Mouse (Mus musculus) kidney, adult 2 months (tissue): ENCODE measurements at regions not wholly inside any gene's neighbourhood (a gene's known extent, or its start where the extent isn't known, plus 50 kb on each side); places are given as distances from the start of the nearest gene placed in this dataset.

Source experiments
- DNase-seq: peaks from one replicate; pipeline ENCODE4 v3.0.0; 2021
- H3K27ac ChIP-seq: fragments of 200-500 bp; 2 replicates; pipeline ENCODE4 v1.5.1; 2012; ENCODE audit warnings: low read depth, low read length, control low read depth, inconsistent platforms; ENCODE audit not compliant: insufficient read depth
- H3K27me3 ChIP-seq: fragments of 200-500 bp; replicated peaks from 2 replicates; pipeline ENCODE4 v1.6.1; 2012; ENCODE audit warnings: mild to moderate bottlenecking, moderate library complexity, low read length, inconsistent platforms; ENCODE audit not compliant: control insufficient read depth, insufficient read depth
- H3K36me3 ChIP-seq: fragments of 200-500 bp; 2 replicates; pipeline ENCODE4 v1.6.1; 2012; ENCODE audit warnings: mild to moderate bottlenecking, moderate library complexity, low read length, inconsistent platforms; ENCODE audit not compliant: control insufficient read depth, insufficient read depth
- H3K4me1 ChIP-seq: fragments of 200-500 bp; 2 replicates; pipeline ENCODE4 v1.6.1; 2011; ENCODE audit warnings: low read length; ENCODE audit not compliant: control insufficient read depth, insufficient read depth
- H3K4me3 ChIP-seq: fragments of 200-500 bp; 2 replicates; pipeline ENCODE4 v1.5.1; 2011; ENCODE audit warnings: mild to moderate bottlenecking, low read depth, low read length, control low read depth; ENCODE audit not compliant: insufficient read depth
- CTCF ChIP-seq: fragments of 200-500 bp; conservative IDR thresholded peaks from 2 replicates; pipeline ENCODE4 v1.5.1; 2011; ENCODE audit warnings: low read depth, mild to moderate bottlenecking, control low read depth, low read length, moderate library complexity, mixed read lengths; ENCODE audit not compliant: insufficient read depth, insufficient read length
- POLR2A ChIP-seq: fragments of 200-500 bp; IDR thresholded peaks from one replicate; pipeline ENCODE4 v1.6.1; 2011; ENCODE audit warnings: low read depth, low read length, control low read depth
- WGBS: fragments of 180-500 bp; shearing (Covaris S2); methylation state at CpG from one replicate; pipeline ENCODE4 v1.1.7; 2018; 5-methylcytosine and 5-hydroxymethylcytosine counted together

- no peaks in the 10 kb centered on the region for H3K27me3 ChIP-seq
- no peak for DNase-seq
- no peak overlapping the region for H3K27ac ChIP-seq
- TF ChIP-seq CTCF (no peak), POLR2A (no peak)
- 75% methylated on average over 8 of the region's 8 CpGs for WGBS
- H3K4me1 ChIP-seq: no peaks in the 10 kb centered on the region
- H3K36me3 ChIP-seq: no peaks in the 10 kb centered on the region
- H3K4me3 ChIP-seq: no peak overlapping the region
Measured at GRCm38 (mm10) chr3:18378014-18379005, 430.1 kb downstream of the Cypt12 start.

- H3K27me3 ChIP-seq: no peaks in the 10 kb centered on the region
- WGBS: 68% methylated on average over 4 of the region's 4 CpGs
- H3K4me3 ChIP-seq: no peak overlapping the region
- H3K36me3 ChIP-seq: no peaks in the 10 kb centered on the region
- peak; percentile 11 for DNase-seq
- H3K27ac ChIP-seq: no peak overlapping the region
- H3K4me1 ChIP-seq: no peaks in the 10 kb centered on the region
- TF ChIP-seq CTCF (no peak), POLR2A (no peak)
Measured at GRCm38 (mm10) chr3:18421886-18422575, 473.8 kb downstream of the Cypt12 start.

- Histone ChIP-seq H3K4me1 (no peaks in the 10 kb centered on the region), H3K27ac (no peak overlapping the region), H3K4me3 (no peak overlapping the region), H3K36me3 (no peaks in the 10 kb centered on the region), H3K27me3 (no peaks in the 10 kb centered on the region)
- no peak for DNase-seq
- no peak for TF ChIP-seq CTCF
- TF ChIP-seq POLR2A: no peak
- WGBS: 92% methylated on average over 1 of the region's 1 CpGs
Measured at GRCm38 (mm10) chr3:18428908-18429307, 480.7 kb downstream of the Cypt12 start.

DNA sequence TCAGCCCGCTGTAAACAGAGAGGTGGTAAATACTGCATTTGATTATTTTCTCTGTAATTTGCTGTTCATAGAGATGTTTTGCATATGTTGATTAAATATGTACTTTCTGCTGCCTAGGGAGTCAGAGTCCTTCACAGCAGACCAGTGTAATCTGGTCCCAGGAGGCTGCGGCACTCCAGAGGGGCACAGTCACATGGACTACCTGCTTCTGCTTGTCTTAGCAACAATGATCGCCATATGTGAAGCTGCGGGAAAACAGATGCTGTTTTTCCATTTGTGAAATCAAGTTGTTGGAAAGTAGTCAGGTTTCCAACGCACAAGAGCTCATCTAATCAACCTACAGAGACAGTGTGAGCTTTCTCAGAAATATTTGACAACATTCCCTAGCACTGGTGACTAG is 490.6 kb downstream of the Cypt12 start:
- Histone ChIP-seq H3K4me1 (no peaks in the 10 kb centered on the region), H3K36me3 (no peaks in the 10 kb centered on the region), H3K27me3 (no peaks in the 10 kb centered on the region), H3K4me3 (no peak overlapping the region), H3K27ac (no peak overlapping the region)
- 81% methylated on average over 5 of the region's 5 CpGs for WGBS
- TF ChIP-seq POLR2A (no peak), CTCF (no peak)
- DNase-seq: no peak

- Histone ChIP-seq H3K27me3 (no peaks in the 10 kb centered on the region), H3K36me3 (no peaks in the 10 kb centered on the region), H3K27ac (no peak overlapping the region), H3K4me1 (no peaks in the 10 kb centered on the region), H3K4me3 (no peak overlapping the region)
- DNase-seq: peak; percentile 31
- TF ChIP-seq CTCF (no peak), POLR2A (no peak)
- 71% methylated on average over 3 of the region's 3 CpGs for WGBS
Measured at GRCm38 (mm10) chr3:18452197-18452933, 504.2 kb downstream of the Cypt12 start.

- H3K4me3 ChIP-seq: no peak overlapping the region
- no peak overlapping the region for H3K27ac ChIP-seq
- no peak for DNase-seq
- H3K36me3 ChIP-seq: no peaks in the 10 kb centered on the region
- H3K4me1 ChIP-seq: no peaks in the 10 kb centered on the region
- H3K27me3 ChIP-seq: no peaks in the 10 kb centered on the region
- no peak for TF ChIP-seq POLR2A
- TF ChIP-seq CTCF: no peak
- 91% methylated on average over 3 of the region's 3 CpGs for whole genome bisulfite sequencing
Measured at GRCm38 (mm10) chr3:18453220-18453985, 505.2 kb downstream of the Cypt12 start.
